Comparison of ENCODE assay signal across 11 mouse cellular contexts in genomic region chr5:37699757-37700156, GRCm38 (mm10). TPM values are rescaled to one million over a fixed set of nuclear protein-coding genes. Genes with fewer than 3 reads are reported as not detected.
DNase-seq lines count a peak whose midpoint lies in the region; ATAC-seq and TF ChIP-seq lines count a peak whose summit lies in the region.
"Had no signal": no experiment of that assay in that cellular context is flagged by ENCODE, and none has a peak within 500 bp of the region (broad histone marks: within the 10 kb centered on the region; RNA-seq: fewer than 3 reads in every experiment).

No protein-coding gene starts in this region.

- peak; percentile 23 for DNase-seq in hindbrain, embryonic 14.5 days (ENCODE audit: low spot score)
- DNase-seq in hindbrain, embryonic 11.5 days (ENCODE audit: low spot score), result no peak
- no peak for DNase-seq in neural tube, embryonic 10.5 days (ENCODE audit: extremely low spot score, low spot score)
- DNase-seq in heart, postnatal 4 days, result peak; percentile 57
- DNase-seq in adrenal gland, postnatal 14 days, result no peak
- DNase-seq in lung, postnatal 25 days (ENCODE audit: low spot score), result no peak

- no peak overlapping the region for H3K27ac ChIP-seq in hindbrain, embryonic 14.5 days
- H3K27ac ChIP-seq in hindbrain, embryonic 11.5 days (ENCODE audit: low read depth, low read length), result no peak overlapping the region
- no peak overlapping the region for H3K27ac ChIP-seq in neural tube, embryonic 15.5 days (replicated peaks)
- H3K27ac ChIP-seq: macrophage had no signal

- no peak overlapping the region for H3K4me2 ChIP-seq in hindbrain, embryonic 14.5 days (replicated peaks)
- no peak overlapping the region for H3K4me2 ChIP-seq in hindbrain, embryonic 11.5 days (replicated peaks; ENCODE audit: low read depth, low read length)
- H3K4me2 ChIP-seq in neural tube, embryonic 15.5 days, result peak overlapping the region; percentile 19; the same call in 1 of the 2 replicates
- no peak overlapping the region for H3K4me2 ChIP-seq in myocyte (ENCODE audit: low read depth)

- no peaks in the 10 kb centered on the region for H3K79me2 ChIP-seq in myocyte (ENCODE audit: control insufficient read depth, insufficient read depth)

- no peak overlapping the region for H3ac ChIP-seq in myocyte (ENCODE audit: control insufficient read depth, insufficient read length)

- no peak for TF ChIP-seq POLR2A in myocyte (IDR thresholded peaks at IDR 0.05; ENCODE audit: insufficient read length, low read depth)

- no peaks in the 10 kb centered on the region for H3K9me3 ChIP-seq in hindbrain, embryonic 14.5 days (ENCODE audit: control insufficient read depth, low read length)
- H3K9me3 ChIP-seq in hindbrain, embryonic 11.5 days (ENCODE audit: control insufficient read depth, low read length), result no peaks in the 10 kb centered on the region
- no peaks in the 10 kb centered on the region for H3K9me3 ChIP-seq in neural tube, embryonic 15.5 days (replicated peaks)

- H3K36me3 ChIP-seq in hindbrain, embryonic 14.5 days (replicated peaks; ENCODE audit: control insufficient read depth, insufficient read depth), result no peaks in the 10 kb centered on the region
- H3K36me3 ChIP-seq in hindbrain, embryonic 11.5 days (ENCODE audit: control insufficient read depth, insufficient read depth, low read length), result no peaks in the 10 kb centered on the region
- H3K36me3 ChIP-seq in neural tube, embryonic 15.5 days, result no peaks in the 10 kb centered on the region
- no peaks in the 10 kb centered on the region for H3K36me3 ChIP-seq in myocyte (ENCODE audit: control insufficient read depth, insufficient read depth)

- no peak overlapping the region for H3K9ac ChIP-seq in hindbrain, embryonic 14.5 days
- no peak overlapping the region for H3K9ac ChIP-seq in hindbrain, embryonic 11.5 days (ENCODE audit: low read depth, low read length)
- no peak overlapping the region for H3K9ac ChIP-seq in neural tube, embryonic 15.5 days (replicated peaks)

- no peak overlapping the region for H3K4me3 ChIP-seq in hindbrain, embryonic 14.5 days (replicated peaks; ENCODE audit: low read length)
- no peak overlapping the region for H3K4me3 ChIP-seq in hindbrain, embryonic 11.5 days (ENCODE audit: low read depth, low read length)
- H3K4me3 ChIP-seq in neural tube, embryonic 15.5 days (replicated peaks), result no peak overlapping the region
- no peak overlapping the region for H3K4me3 ChIP-seq in myocyte

- peak; percentile 34; the same call in 1 of the 2 replicates for ATAC-seq in hindbrain, embryonic 14.5 days (ENCODE audit: low FRiP score)
- no peak for ATAC-seq in hindbrain, embryonic 11.5 days (ENCODE audit: low FRiP score)
- ATAC-seq in neural tube, embryonic 15.5 days (ENCODE audit: low FRiP score), result no peak
- ATAC-seq: Patski had no signal

- WGBS in hindbrain, embryonic 14.5 days, result 57% methylated on average over 12 of the region's 12 CpGs
- WGBS in hindbrain, embryonic 11.5 days, result 78% methylated on average over 12 of the region's 12 CpGs
- WGBS in neural tube, embryonic 15.5 days, result 58% methylated on average over 12 of the region's 12 CpGs

- H3K27me3 ChIP-seq in hindbrain, embryonic 14.5 days (ENCODE audit: control insufficient read depth, insufficient read depth, low read length), result no peaks in the 10 kb centered on the region
- H3K27me3 ChIP-seq in hindbrain, embryonic 11.5 days (ENCODE audit: control insufficient read depth, insufficient read depth, low read length), result no peaks in the 10 kb centered on the region
- no peaks in the 10 kb centered on the region for H3K27me3 ChIP-seq in neural tube, embryonic 15.5 days (replicated peaks)
- peaks cover 20% of the 10 kb centered on the region for H3K27me3 ChIP-seq in myocyte (ENCODE audit: control insufficient read depth, insufficient read depth, insufficient read length)

- 0 out of 2 replicates have a peak, but pooled peaks cover 4% of the 10 kb centered on the region for H3K4me1 ChIP-seq in hindbrain, embryonic 14.5 days (replicated peaks; ENCODE audit: control insufficient read depth, insufficient read depth, low read length)
- H3K4me1 ChIP-seq in hindbrain, embryonic 11.5 days (replicated peaks; ENCODE audit: control insufficient read depth, insufficient read depth, low read length), result no peaks in the 10 kb centered on the region
- H3K4me1 ChIP-seq in neural tube, embryonic 15.5 days, result peaks cover 16% of the 10 kb centered on the region

TF ChIP-seq in myocyte, 11 proteins besides CTCF, POLR2A, EP300 and RAD21:
- TF ChIP-seq TCF12 (IDR thresholded peaks at IDR 0.05; ENCODE audit: insufficient read depth, poor library complexity, severe bottlenecking) (peak; percentile 7), MYOG (IDR thresholded peaks at IDR 0.05; ENCODE audit: control insufficient read depth in 1 of 3, insufficient read depth in 1 of 3, insufficient read length in 2 of 3, low read depth in 2 of 3) (peak in 1 of 3 experiments; percentile 25), TCF3 (IDR thresholded peaks at IDR 0.05; ENCODE audit: insufficient read length, low read depth) (no peak), MYOD1 (IDR thresholded peaks at IDR 0.05; ENCODE audit: control insufficient read depth in 1 of 3, insufficient read length in 2 of 3, low read depth in 2 of 3) (peak; percentile 47 to 97 (median 95)), USF1 (IDR thresholded peaks at IDR 0.05; ENCODE audit: low read depth) (peak; percentile 85), CEBPB (IDR thresholded peaks at IDR 0.05; ENCODE audit: insufficient read depth, poor library complexity, severe bottlenecking) (no peak)

RNA-seq across cellular contexts. Expression of gene Stk32b, which starts 17.2 kb away (rescaled TPM):
- 39.6 and 45.3 TPM in 2 replicates for polyA plus RNA-seq in hindbrain, embryonic 14.5 days (2014; fragmentation: Nextera tagmentation; extraction: Ambion mirVana)
- 6.3 TPM in 2 replicates for polyA plus RNA-seq in hindbrain, embryonic 11.5 days (2014; fragmentation: Nextera tagmentation; extraction: Ambion mirVana)
- polyA plus RNA-seq in neural tube, embryonic 15.5 days (2015; fragmentation: Nextera tagmentation; extraction: Ambion mirVana), result 32.7 and 36.5 TPM in 2 replicates
- total RNA-seq in heart, postnatal 4 days (2021), result under 1 TPM; 0.21 to 0.41 TPM
- polyA plus RNA-seq in myocyte (2012; fragmentation: generic; extraction: Trizol), result not detected
- total RNA-seq in adrenal gland, postnatal 14 days (2021), result 0.11 and 0.26 TPM in 2 replicates
- total RNA-seq: hematopoietic stem cell, adult 5-6 weeks had no signal
- polyA plus RNA-seq: macrophage had no signal

RNA-seq across cellular contexts. Expression of gene Cytl1, which starts 35.6 kb away (rescaled TPM):
- polyA plus RNA-seq in hindbrain, embryonic 14.5 days (2014; fragmentation: Nextera tagmentation; extraction: Ambion mirVana), result 0.51 and 1.2 TPM in 2 replicates
- polyA plus RNA-seq in hindbrain, embryonic 11.5 days (2014; fragmentation: Nextera tagmentation; extraction: Ambion mirVana), result 0.76 and 1.5 TPM in 2 replicates
- polyA plus RNA-seq in neural tube, embryonic 15.5 days (2015; fragmentation: Nextera tagmentation; extraction: Ambion mirVana), result 2.4 and 4.9 TPM in 2 replicates
- total RNA-seq in heart, postnatal 4 days (2021), result 1 to 10 TPM; 9.4 to 9.5 TPM
- not detected for polyA plus RNA-seq in myocyte (2012; fragmentation: generic; extraction: Trizol)
- total RNA-seq in adrenal gland, postnatal 14 days (2021), result 2.1 and 3.6 TPM in 2 replicates
- total RNA-seq: hematopoietic stem cell, adult 5-6 weeks had no signal
- polyA plus RNA-seq: macrophage, Patski had no signal

Comparison
In these comparisons a context has a peak if more than half of its experiments do, and no peak if none do; other contexts are left out.
1. DNase-seq: peak in hindbrain, embryonic 14.5 days (single experiment) and heart, postnatal 4 days (single experiment); none in hindbrain, embryonic 11.5 days (single experiment), neural tube, embryonic 10.5 days (single experiment), adrenal gland, postnatal 14 days (single experiment) and lung, postnatal 25 days (single experiment).